Mouse (Mus musculus) intestine, embryonic 14.5 days (tissue): ENCODE results near the gene Rrn3. TPM values are rescaled to one million over a fixed set of nuclear protein-coding genes. Genes with fewer than 3 reads are reported as not detected.
"Not testable (repeated sequence)": the region's sequence is repeated elsewhere in the genome, so short reads cannot be mapped to it uniquely, and the experiment has no call there.

Source experiments
- ATAC-seq: fragments of 200-750 bp; cut with Nextera tagmentation; replicated peaks from 2 replicates; pipeline ENCODE4 v1.8.0; 2017; ENCODE audit warnings: low read depth, moderate number of reproducible peaks, moderate TSS enrichment, moderate library complexity; ENCODE audit not compliant: low FRiP score, low TSS enrichment
- DNase-seq: peaks from one replicate; pipeline ENCODE4 v3.0.0-alpha.2; 2018; ENCODE audit warnings: low spot score
- H3K27ac ChIP-seq: fragments of 300-500 bp; sonication (generic); 2 replicates; pipeline ENCODE4 v1.5.1; 2014; ENCODE audit warnings: low read depth, mild to moderate bottlenecking, control low read depth
- H3K27me3 ChIP-seq: fragments of 300-500 bp; sonication (generic); replicated peaks from 2 replicates; pipeline ENCODE4 v1.6.1; 2014; ENCODE audit warnings: low read length, control low read depth; ENCODE audit not compliant: control insufficient read depth, insufficient read depth
- H3K36me3 ChIP-seq: fragments of 300-500 bp; sonication (generic); 2 replicates; pipeline ENCODE4 v1.6.1; 2014; ENCODE audit warnings: low read length, control low read depth; ENCODE audit not compliant: control insufficient read depth, insufficient read depth
- H3K4me1 ChIP-seq: fragments of 300-500 bp; sonication (generic); replicated peaks from 2 replicates; pipeline ENCODE4 v1.6.1; 2014; ENCODE audit warnings: low read length, control low read depth, mixed read lengths; ENCODE audit not compliant: control insufficient read depth, insufficient read depth
- H3K4me2 ChIP-seq: fragments of 300-500 bp; sonication (generic); 2 replicates; pipeline ENCODE4 v1.6.1; 2014; ENCODE audit warnings: low read length
- H3K4me3 ChIP-seq: fragments of 300-500 bp; sonication (generic); 2 replicates; pipeline ENCODE4 v1.5.1; 2014; ENCODE audit warnings: low read depth, low read length, control low read depth, mixed read lengths
- H3K9ac ChIP-seq: fragments of 300-500 bp; sonication (generic); 2 replicates; pipeline ENCODE4 v1.6.1; 2014; ENCODE audit warnings: mild to moderate bottlenecking, low read length
- H3K9me3 ChIP-seq: fragments of 300-500 bp; sonication (generic); 2 replicates; pipeline ENCODE4 v1.6.1; 2016; ENCODE audit warnings: low read length, control low read depth; ENCODE audit not compliant: control insufficient read depth
- WGBS: fragments of 180-500 bp; shearing (Covaris S2); extraction: QIAGEN DNeasy Blood & Tissue Kit; methylation state at CpG from one replicate; pipeline ENCODE4 v1.1.7; 2014; 5-methylcytosine and 5-hydroxymethylcytosine counted together
- polyA plus RNA-seq: library from polyadenylated mRNA; unstranded; fragments of >200 nt; fragmentation: Nextera tagmentation; extraction: Ambion mirVana; gene quantifications from 2 replicates; pipeline ENCODE4 v1.2.1, GENCODE M21; 2014

Rrn3 gene
- polyA plus RNA-seq, 1 experiment from 2014 or later = 54.4 TPM

DNA sequence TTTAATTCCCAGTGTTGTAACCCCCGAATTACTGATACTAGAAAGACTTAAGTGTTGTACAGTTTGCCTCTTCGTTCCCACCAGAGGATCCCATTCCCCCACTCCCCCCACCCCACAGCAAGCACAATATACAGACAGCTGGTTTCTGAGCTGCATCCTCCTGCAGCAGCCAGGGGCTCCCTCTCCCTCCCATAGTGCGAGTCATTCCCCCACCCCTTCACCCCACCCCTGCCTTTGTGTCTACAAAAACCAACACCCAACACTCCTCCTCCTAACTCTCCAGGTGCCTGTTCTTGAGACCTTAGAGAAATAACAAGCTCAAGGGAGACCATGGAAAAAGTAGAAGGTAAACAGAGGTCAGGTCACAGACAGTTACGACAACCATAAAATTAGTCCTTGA lies 8.9 kb upstream of the Rrn3 start:
- not testable (repeated sequence) for H3K9ac ChIP-seq, H3K4me2 ChIP-seq, ATAC-seq, H3K27ac ChIP-seq, H3K27me3 ChIP-seq, H3K9me3 ChIP-seq, H3K36me3 ChIP-seq, H3K4me1 ChIP-seq, H3K4me3 ChIP-seq, DNase-seq
- 59% methylated on average over 4 of the region's 4 CpGs for WGBS

DNA sequence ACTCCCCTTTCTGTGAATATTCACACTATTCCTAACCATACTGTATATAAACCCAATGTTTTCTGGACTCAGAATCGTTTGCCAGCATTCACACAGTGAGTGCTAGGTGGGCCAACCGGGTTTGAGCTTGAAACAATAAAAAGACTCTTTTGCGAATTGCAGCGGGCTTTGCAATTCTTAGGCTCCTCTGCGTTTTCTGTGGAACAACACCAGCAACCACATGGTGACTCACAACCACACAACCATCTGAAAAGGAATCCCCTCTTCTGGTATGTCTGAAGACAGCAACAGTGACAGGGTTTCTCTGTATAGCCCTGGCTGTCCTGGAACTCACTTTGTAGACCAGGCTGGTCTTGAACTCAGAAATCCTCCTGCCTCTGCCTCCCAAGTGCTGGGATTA lies 8.5 kb upstream of the Rrn3 start:
- H3K9me3 ChIP-seq, H3K36me3 ChIP-seq, H3K4me3 ChIP-seq, H3K9ac ChIP-seq, H3K4me2 ChIP-seq, ATAC-seq, H3K27me3 ChIP-seq, H3K4me1 ChIP-seq, DNase-seq, H3K27ac ChIP-seq: not testable (repeated sequence)
- 80% methylated on average over 5 of the region's 5 CpGs for WGBS

DNA sequence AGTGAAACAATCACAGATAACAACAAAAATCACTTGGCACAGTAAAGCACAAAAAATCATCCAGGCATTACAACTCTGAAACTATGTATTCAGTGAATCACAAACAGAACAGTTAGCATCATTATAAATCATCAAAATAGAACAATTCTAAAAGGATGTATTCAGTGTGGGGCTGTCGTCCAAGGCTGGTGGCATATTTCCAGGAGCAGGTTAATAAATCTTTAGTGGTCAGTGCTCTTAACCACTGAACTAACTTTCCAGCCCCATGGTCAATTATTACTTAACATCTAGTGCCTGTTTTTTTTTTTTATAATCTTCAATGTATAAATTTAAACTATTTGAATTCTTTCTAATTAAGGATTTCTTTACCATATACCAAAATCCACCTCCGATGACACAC lies 6.5 kb upstream of the Rrn3 start:
- H3K4me3 ChIP-seq, DNase-seq, H3K9ac ChIP-seq, ATAC-seq, H3K4me1 ChIP-seq, H3K27ac ChIP-seq, H3K9me3 ChIP-seq, H3K36me3 ChIP-seq, H3K27me3 ChIP-seq, H3K4me2 ChIP-seq: not testable (repeated sequence)
- 76% methylated on average over 2 of the region's 2 CpGs for WGBS

DNA sequence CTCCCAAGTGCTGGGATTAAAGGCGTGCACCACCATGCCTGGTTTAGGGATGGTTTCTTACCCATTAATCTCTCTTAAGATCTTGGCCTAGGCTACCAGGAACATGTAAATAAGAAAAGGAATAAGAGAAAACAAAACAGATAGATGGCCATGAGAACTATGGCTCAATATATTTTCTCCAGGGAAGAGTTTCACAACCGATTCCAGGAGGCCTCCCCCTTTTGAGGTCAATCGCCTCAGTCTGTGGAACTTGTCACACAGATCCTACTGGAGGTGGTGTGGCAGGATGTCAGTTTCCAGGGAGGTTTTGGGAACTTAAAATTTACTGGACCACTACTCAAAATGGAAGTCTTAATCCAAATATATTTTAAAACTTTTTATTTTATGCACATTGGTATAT lies 5.9 kb upstream of the Rrn3 start:
- not testable (repeated sequence) for H3K4me3 ChIP-seq, H3K9ac ChIP-seq, DNase-seq, H3K36me3 ChIP-seq, H3K4me1 ChIP-seq, H3K4me2 ChIP-seq, H3K27ac ChIP-seq, H3K9me3 ChIP-seq, ATAC-seq, H3K27me3 ChIP-seq
- 85% methylated on average over 3 of the region's 3 CpGs for WGBS

DNA sequence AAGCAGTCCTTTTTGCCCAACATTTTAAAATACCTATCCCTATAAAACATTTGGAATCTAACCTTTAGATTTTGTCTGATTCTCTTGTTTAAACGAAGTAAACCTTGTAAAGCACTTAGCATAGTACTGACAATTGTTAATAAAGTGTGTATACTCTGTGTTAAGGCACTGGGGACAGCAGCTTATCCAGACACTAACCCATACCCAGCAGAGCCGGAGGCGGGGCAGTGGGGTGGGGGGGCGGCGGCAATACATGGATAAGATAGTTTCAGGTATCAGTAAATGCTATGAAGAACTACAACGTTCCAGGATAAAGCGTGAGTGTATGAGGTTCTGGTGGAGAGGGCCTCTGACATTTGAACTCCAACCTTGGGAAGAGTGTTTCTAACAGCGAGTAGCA lies 708 bp downstream of the Rrn3 start:
- Histone ChIP-seq H3K36me3 (peaks cover 28% of the 10 kb centered on the region), H3K4me1 (peaks cover 12% of the 10 kb centered on the region), H3K27me3 (no peaks in the 10 kb centered on the region), H3K9ac (peak overlapping the region; percentile 90), H3K4me2 (peak overlapping the region; percentile 86), H3K4me3 (peak overlapping the region; percentile 84), H3K27ac (no peak overlapping the region), H3K9me3 (peaks cover 8% of the 10 kb centered on the region; the same call in 1 of the 2 replicates)
- ATAC-seq (no peak), DNase-seq (no peak)
- 28% methylated on average over 8 of the region's 8 CpGs for WGBS

DNA sequence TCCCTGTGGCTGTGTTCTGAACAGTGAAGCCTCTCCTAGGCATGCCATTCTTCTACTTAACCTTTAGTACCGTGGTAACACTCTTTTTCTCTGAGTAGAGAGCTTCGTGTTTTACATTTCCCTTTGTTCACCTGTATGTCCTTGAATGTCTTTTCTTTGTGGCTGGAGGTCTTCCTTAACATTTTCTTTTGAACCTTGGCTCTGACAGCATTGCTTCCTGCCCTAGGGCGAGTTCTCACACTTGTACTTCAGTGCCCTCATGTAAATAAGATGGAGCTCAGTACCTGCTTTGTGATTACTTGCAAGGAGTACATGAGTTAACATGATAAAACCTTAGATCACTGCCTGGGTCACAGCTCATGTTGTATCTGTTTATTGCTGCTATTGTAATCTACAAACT lies 5.4 kb downstream of the Rrn3 start:
- H3K9me3 ChIP-seq = no peaks in the 10 kb centered on the region
- H3K36me3 ChIP-seq = peaks cover 74% of the 10 kb centered on the region
- no peak overlapping the region for H3K27ac ChIP-seq
- no peak overlapping the region for H3K4me3 ChIP-seq
- H3K4me2 ChIP-seq = no peak overlapping the region
- peaks cover 6% of the 10 kb centered on the region for H3K4me1 ChIP-seq
- 84% methylated on average over 3 of the region's 3 CpGs for WGBS
- no peak for ATAC-seq
- DNase-seq = no peak
- H3K27me3 ChIP-seq = no peaks in the 10 kb centered on the region
- H3K9ac ChIP-seq = no peak overlapping the region

DNA sequence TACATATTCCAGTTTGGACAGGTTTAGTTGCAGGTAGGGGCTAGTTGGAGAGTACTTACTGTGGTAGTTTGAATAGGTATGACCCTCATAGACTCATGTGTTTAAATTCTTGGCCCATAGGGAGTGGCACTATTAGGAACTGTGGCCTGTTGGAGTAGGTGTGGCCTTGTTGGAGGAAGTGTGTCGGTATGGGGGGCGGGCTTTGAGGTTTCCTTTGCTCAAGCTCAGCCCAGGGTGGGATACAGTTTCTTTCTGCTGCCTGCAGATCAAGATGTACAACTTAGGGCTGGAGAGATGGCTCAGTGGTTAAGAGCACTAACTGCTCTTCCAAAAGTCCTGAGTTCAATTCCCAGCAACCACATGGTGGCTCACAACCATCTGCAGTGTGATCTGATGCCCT lies 12.9 kb downstream of the Rrn3 start:
- WGBS = 90% methylated on average over 2 of the region's 2 CpGs
- not testable (repeated sequence) for H3K27me3 ChIP-seq, H3K27ac ChIP-seq, ATAC-seq, H3K9me3 ChIP-seq, H3K9ac ChIP-seq, H3K4me3 ChIP-seq, H3K4me2 ChIP-seq, H3K4me1 ChIP-seq
- peaks cover 89% of the 10 kb centered on the region for H3K36me3 ChIP-seq
- DNase-seq = peak; percentile 9

DNA sequence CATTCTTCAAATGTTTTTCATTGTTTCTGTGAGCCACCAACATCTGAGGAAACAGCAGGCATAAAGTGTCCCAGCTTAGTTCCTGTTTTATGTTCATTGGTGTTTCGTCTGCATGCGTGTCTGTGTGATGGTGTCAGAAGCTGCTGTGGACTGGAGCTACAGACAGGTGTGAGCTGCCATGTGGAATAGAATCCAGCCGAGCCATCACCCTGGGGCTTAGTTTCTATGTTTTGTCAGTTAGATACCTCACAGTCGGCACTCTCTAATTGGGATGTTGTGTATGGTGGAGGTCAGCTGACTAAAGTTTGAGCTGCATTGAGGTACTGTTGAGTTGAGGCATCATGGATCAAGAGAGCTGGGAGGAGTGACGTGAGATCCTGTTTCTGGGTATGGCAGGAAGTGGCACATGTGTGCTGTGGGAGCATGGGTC lies 16.3 kb downstream of the Rrn3 start:
- H3K9me3 ChIP-seq = no peaks in the 10 kb centered on the region
- H3K36me3 ChIP-seq = peaks cover 88% of the 10 kb centered on the region
- no peak for ATAC-seq
- H3K4me2 ChIP-seq = no peak overlapping the region
- H3K9ac ChIP-seq = no peak overlapping the region
- H3K27ac ChIP-seq = no peak overlapping the region
- no peaks in the 10 kb centered on the region for H3K4me1 ChIP-seq
- DNase-seq = no peak
- no peaks in the 10 kb centered on the region for H3K27me3 ChIP-seq
- 88% methylated on average over 5 of the region's 5 CpGs for WGBS
- no peak overlapping the region for H3K4me3 ChIP-seq

DNA sequence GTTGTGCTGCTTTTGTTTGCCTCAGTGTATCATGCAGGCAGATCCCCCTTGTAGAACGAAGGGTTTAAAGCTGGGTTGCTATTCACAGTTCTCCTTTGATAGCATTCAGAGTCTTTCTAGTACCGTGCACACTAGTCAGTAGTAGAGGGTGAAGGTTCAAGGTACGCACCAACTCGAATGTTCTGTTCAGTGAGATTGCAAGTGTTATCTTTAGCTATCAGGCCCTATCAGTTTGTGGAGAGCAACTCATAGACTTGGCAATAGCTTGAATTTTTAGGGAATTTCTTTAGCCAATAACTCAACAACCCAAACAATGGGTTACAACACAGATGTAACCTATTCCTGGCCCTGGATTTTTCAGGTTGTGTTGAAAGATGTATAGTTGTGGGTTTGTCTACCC lies 20.7 kb downstream of the Rrn3 start:
- 96% methylated on average over 4 of the region's 4 CpGs for WGBS
- Histone ChIP-seq H3K9ac (no peak overlapping the region), H3K9me3 (no peaks in the 10 kb centered on the region), H3K27me3 (no peaks in the 10 kb centered on the region), H3K27ac (no peak overlapping the region), H3K36me3 (peaks cover 83% of the 10 kb centered on the region), H3K4me1 (no peaks in the 10 kb centered on the region), H3K4me3 (no peak overlapping the region), H3K4me2 (no peak overlapping the region)
- DNase-seq (no peak), ATAC-seq (no peak)
